Mouse (Mus musculus): ENCODE measurements around the gene Plek.

Plek gene

GRCm38 (mm10) chr11:16957030-16957429, 95.2 kb downstream of the Plek start:
- in situ Hi-C loops (cut with MboI; ENCODE audit: low pct_unique_long_range_greater_than_20kb in 1 of 2, low sequenced_read_pairs in 2 of 2, unreplicated experiment in 1 of 2) = no loop called here

DNA sequence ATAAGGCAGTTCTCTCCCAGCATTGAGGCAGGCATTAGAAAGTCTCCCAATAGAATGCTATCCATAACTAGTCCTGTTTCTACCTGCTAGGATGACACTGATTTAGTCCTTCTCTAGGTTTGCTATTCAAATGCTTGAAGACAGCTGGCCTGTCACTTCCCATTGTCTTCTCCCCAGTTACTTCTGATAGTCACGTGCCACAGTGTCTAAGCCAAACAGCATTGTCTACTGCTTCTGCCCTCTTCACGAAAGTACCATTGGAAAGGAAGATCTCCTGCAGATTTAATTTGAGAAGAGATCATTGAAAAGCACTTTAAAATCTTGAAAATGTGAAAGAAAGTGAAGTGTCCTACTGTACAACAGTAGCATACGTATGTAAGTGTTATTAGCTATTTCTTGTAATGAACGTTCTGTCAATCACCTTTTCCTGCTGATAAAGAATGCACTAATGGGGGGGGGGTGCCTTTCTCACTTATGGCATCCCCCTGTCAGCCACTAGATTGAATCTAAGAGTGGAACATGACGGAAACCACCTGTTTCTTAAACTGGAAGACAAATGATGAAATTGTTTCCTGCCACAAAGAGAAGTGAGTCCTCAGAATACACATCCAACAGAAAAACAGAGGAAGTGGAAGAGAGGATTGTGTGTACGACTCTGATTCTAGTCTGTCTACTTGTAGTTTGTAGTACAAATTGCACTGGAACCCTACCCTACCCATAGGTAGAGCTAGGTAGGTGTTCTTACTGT, 95.9 kb downstream of the Plek start:
- in situ Hi-C loops (cut with MboI; ENCODE audit: low pct_unique_long_range_greater_than_20kb in 1 of 2, low sequenced_read_pairs in 2 of 2, unreplicated experiment in 1 of 2) = no loop called here

DNA sequence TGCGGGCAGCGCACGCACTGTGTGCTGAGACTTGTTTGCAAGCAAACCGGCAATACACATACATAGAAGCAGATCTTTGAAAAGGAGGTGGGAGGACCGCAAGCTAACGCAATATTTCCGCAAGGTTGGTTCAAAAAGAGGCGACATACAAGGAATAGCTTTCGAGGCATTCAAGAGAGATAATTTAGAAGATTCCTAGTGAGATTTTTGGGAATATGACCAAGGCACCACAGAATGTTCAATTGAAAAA, 100.5 kb downstream of the Plek start:
- in situ Hi-C loops (cut with MboI; ENCODE audit: low pct_unique_long_range_greater_than_20kb in 1 of 2, low sequenced_read_pairs in 2 of 2, unreplicated experiment in 1 of 2) = no loop called here

GRCm38 (mm10) chr11:16950976-16951760, 101.0 kb downstream of the Plek start, which contains the start of gene Fbxo48:
Fbxo48 (plus strand) TSS chr11:16951375.
- in situ Hi-C loops (cut with MboI; ENCODE audit: low pct_unique_long_range_greater_than_20kb in 1 of 2, low sequenced_read_pairs in 2 of 2, unreplicated experiment in 1 of 2) = no loop called here

DNA sequence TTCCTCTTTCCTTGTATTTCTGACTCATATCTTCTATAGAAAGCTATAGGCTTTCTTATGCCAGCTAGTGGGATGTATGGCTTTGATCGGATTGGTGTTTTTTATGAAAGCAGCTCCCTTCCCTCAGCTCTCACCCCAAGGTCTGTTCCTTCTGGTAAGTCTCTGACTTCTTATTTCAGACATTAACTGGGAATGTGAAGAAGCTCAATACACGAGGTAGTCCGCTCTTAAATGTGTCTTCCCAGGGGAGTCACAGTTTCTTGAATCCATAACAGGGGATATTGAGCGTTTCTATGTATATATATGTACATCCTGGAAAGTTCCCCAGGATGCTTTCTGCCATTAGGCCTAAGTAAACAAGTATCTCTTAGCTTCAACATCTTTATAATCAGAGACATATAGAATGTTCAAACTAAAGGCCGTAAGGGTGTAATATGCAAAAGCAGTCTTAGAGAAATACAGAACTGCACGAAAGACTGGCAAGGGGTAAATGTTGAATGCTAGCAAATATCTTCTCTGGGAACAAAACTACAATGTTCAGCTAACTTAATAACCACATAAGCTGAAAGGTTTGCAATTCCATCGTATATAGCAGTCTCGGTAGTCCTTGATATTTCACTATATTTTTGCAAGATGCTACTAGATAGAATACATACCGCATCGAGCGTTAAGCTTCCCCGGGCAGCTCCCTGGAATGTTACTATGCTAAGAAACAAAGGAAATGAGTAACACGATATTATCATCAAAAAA, 101.8 kb downstream of the Plek start:
- in situ Hi-C loops (cut with MboI; ENCODE audit: low pct_unique_long_range_greater_than_20kb in 1 of 2, low sequenced_read_pairs in 2 of 2, unreplicated experiment in 1 of 2) = no loop called here

- in situ Hi-C loops (cut with MboI; ENCODE audit: low pct_unique_long_range_greater_than_20kb in 1 of 2, low sequenced_read_pairs in 2 of 2, unreplicated experiment in 1 of 2) = loop anchor here (5.0 to 10.0 kb wide), 2 partner anchors 424 to 426 kb away; no protein-coding TSS in a partner anchor
Observed at GRCm38 (mm10) chr11:16948756-16949155, 103.4 kb downstream of the Plek start.

- in situ Hi-C loops (cut with MboI; ENCODE audit: low pct_unique_long_range_greater_than_20kb in 1 of 2, low sequenced_read_pairs in 2 of 2, unreplicated experiment in 1 of 2) = loop anchor here in 1 of 2 experiments (10.0 kb wide), 1 partner anchor 418 kb away; no protein-coding TSS in a partner anchor
Observed at GRCm38 (mm10) chr11:16943016-16943415, 109.2 kb downstream of the Plek start.

GRCm38 (mm10) chr11:16941973-16942452, 110.2 kb downstream of the Plek start:
- in situ Hi-C loops (cut with MboI; ENCODE audit: low pct_unique_long_range_greater_than_20kb in 1 of 2, low sequenced_read_pairs in 2 of 2, unreplicated experiment in 1 of 2) = loop anchor here in 1 of 2 experiments (10.0 kb wide), 1 partner anchor 417 kb away; no protein-coding TSS in a partner anchor

GRCm38 (mm10) chr11:16941103-16941793, 110.9 kb downstream of the Plek start:
- in situ Hi-C loops (cut with MboI; ENCODE audit: low pct_unique_long_range_greater_than_20kb in 1 of 2, low sequenced_read_pairs in 2 of 2, unreplicated experiment in 1 of 2) = loop anchor here in 1 of 2 experiments (10.0 kb wide), 1 partner anchor 416 kb away; no protein-coding TSS in a partner anchor

- in situ Hi-C loops (cut with MboI; ENCODE audit: low pct_unique_long_range_greater_than_20kb in 1 of 2, low sequenced_read_pairs in 2 of 2, unreplicated experiment in 1 of 2) = no loop called here
Observed at GRCm38 (mm10) chr11:16935577-16936236, 116.5 kb downstream of the Plek start.

GRCm38 (mm10) chr11:16932159-16932558, 120.0 kb downstream of the Plek start:
- in situ Hi-C loops (cut with MboI; ENCODE audit: low pct_unique_long_range_greater_than_20kb in 1 of 2, low sequenced_read_pairs in 2 of 2, unreplicated experiment in 1 of 2) = no loop called here

Data from mouse embryonic stem cell (cell line).